ENCODE assay signal across 25 mouse cellular contexts in the genomic region with DNA sequence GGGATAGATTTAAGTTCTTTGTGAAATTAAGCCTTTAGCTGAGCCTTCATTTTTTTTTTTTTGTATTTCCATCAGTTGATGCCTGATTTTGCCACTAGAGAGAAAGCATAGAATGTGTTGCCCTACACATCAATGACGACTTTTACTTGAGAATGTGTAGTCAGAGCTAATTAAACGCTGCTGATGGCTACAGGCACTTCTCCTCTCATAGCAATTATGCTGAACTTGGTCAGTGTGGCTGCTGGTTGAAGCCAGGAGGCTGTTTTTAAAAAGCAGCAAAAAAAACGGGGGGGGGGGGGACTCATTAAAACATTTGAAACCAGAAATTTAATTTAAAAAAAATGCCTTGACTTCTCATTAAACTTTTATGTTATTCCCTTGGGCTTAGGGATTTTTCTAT.
"Had no signal": no experiment of that assay in that cellular context is flagged by ENCODE, and none has a peak within 500 bp of the region (broad histone marks: within the 10 kb centered on the region; RNA-seq: fewer than 3 reads in every experiment).

No protein-coding gene starts in this region.

- H3K36me3 ChIP-seq: heart, embryonic 10.5 days; heart, embryonic 13.5 days; heart, embryonic 15.5 days; hindbrain, embryonic 13.5 days; hindbrain, embryonic 15.5 days; kidney, embryonic 15.5 days; limb, embryonic 13.5 days; limb, embryonic 15.5 days had no signal

- H3K9me3 ChIP-seq: heart, embryonic 10.5 days; heart, embryonic 13.5 days; heart, embryonic 15.5 days; hindbrain, embryonic 13.5 days; hindbrain, embryonic 15.5 days; kidney, embryonic 15.5 days; limb, embryonic 13.5 days; limb, embryonic 15.5 days had no signal

- H3K4me1 ChIP-seq: heart, embryonic 10.5 days; heart, embryonic 13.5 days; heart, embryonic 15.5 days; hindbrain, embryonic 13.5 days; hindbrain, embryonic 15.5 days; kidney, embryonic 15.5 days; limb, embryonic 13.5 days; limb, embryonic 15.5 days had no signal

- H3K27ac ChIP-seq: gastrocnemius, adult 2 months; heart, embryonic 10.5 days; heart, embryonic 13.5 days; heart, embryonic 15.5 days; hindbrain, embryonic 13.5 days; hindbrain, embryonic 15.5 days; hindbrain, postnatal 0 days; kidney, embryonic 15.5 days; kidney, postnatal 0 days; limb, embryonic 13.5 days; limb, embryonic 15.5 days had no signal

- ATAC-seq: hindbrain, postnatal 0 days; intestine, embryonic 16.5 days had no signal

- H3K27me3 ChIP-seq: heart, embryonic 13.5 days; heart, embryonic 15.5 days; hindbrain, embryonic 13.5 days; hindbrain, embryonic 15.5 days; kidney, embryonic 15.5 days; limb, embryonic 13.5 days; limb, embryonic 15.5 days had no signal

- H3K4me2 ChIP-seq: heart, embryonic 13.5 days; heart, embryonic 15.5 days; hindbrain, embryonic 13.5 days; hindbrain, embryonic 15.5 days; kidney, embryonic 15.5 days; limb, embryonic 13.5 days; limb, embryonic 15.5 days had no signal

- H3K9ac ChIP-seq: heart, embryonic 13.5 days; heart, embryonic 15.5 days; hindbrain, embryonic 13.5 days; hindbrain, embryonic 15.5 days; kidney, embryonic 15.5 days; limb, embryonic 13.5 days; limb, embryonic 15.5 days had no signal

- DNase-seq: gastrocnemius, adult 2 months; gastrocnemius, postnatal 10 days; gastrocnemius, postnatal 25 days; heart, adult 18-20 months; heart, postnatal 14 days; heart, postnatal 36 days; kidney, adult 11 months; kidney, adult 2 months; kidney, adult 9 months; kidney, postnatal 14 days; kidney, postnatal 36 days; layer of hippocampus, adult 9-11 months; layer of hippocampus, postnatal 36 days; left cerebral cortex, postnatal 4 days had no signal

- H3K4me3 ChIP-seq: gastrocnemius, adult 2 months; heart, embryonic 10.5 days; heart, embryonic 13.5 days; heart, embryonic 15.5 days; hindbrain, embryonic 13.5 days; hindbrain, embryonic 15.5 days; kidney, embryonic 15.5 days; limb, embryonic 13.5 days; limb, embryonic 15.5 days had no signal
